Mouse (Mus musculus) small intestine, adult 2 months (tissue): Measurements from ENCODE around the gene Uvrag. TPM values are rescaled to one million over a fixed set of nuclear protein-coding genes. Genes with fewer than 3 reads are reported as not detected.

Experiments
- H3K27ac ChIP-seq: fragments of 200-500 bp; 2 replicates; pipeline ENCODE4 v1.5.1; 2012; ENCODE audit warnings: low read depth, low read length, control low read depth, inconsistent platforms; ENCODE audit not compliant: insufficient read depth
- H3K27me3 ChIP-seq: fragments of 200-500 bp; 2 replicates; pipeline ENCODE4 v1.6.1; 2012; ENCODE audit warnings: mild to moderate bottlenecking, moderate library complexity, low read length, inconsistent platforms; ENCODE audit not compliant: control insufficient read depth, insufficient read depth
- H3K36me3 ChIP-seq: fragments of 200-500 bp; 2 replicates; pipeline ENCODE4 v1.6.1; 2012; ENCODE audit warnings: mild to moderate bottlenecking, low read length, control low read depth, inconsistent platforms; ENCODE audit not compliant: control insufficient read depth, insufficient read depth
- H3K4me1 ChIP-seq: fragments of 200-500 bp; 2 replicates; pipeline ENCODE4 v1.6.1; 2012; ENCODE audit warnings: low read length, inconsistent platforms, mixed read lengths; ENCODE audit not compliant: control insufficient read depth, insufficient read depth, insufficient read length
- H3K4me3 ChIP-seq: fragments of 200-500 bp; 2 replicates; pipeline ENCODE4 v1.5.1; 2012; ENCODE audit warnings: low read depth, mild to moderate bottlenecking, control low read depth, inconsistent platforms, low read length, moderate library complexity
- CTCF ChIP-seq: fragments of 200-500 bp; IDR thresholded peaks from 2 replicates; pipeline ENCODE4 v1.5.1; 2012; ENCODE audit warnings: low read depth, mild to moderate bottlenecking, control low read depth, inconsistent platforms, low read length, moderate library complexity, mixed read lengths; ENCODE audit not compliant: insufficient replicate concordance, insufficient read length; ENCODE audit errors: extremely low read depth
- POLR2A ChIP-seq: fragments of 200-500 bp; IDR thresholded peaks from 2 replicates; pipeline ENCODE4 v1.6.1; 2012; ENCODE audit warnings: low read depth, mild to moderate bottlenecking, control low read depth, inconsistent platforms, low read length, moderate library complexity
- WGBS: fragments of 180-500 bp; shearing (Covaris S2); methylation state at CpG from one replicate; pipeline ENCODE4 v1.1.7; 2018; 5-methylcytosine and 5-hydroxymethylcytosine counted together
- polyA plus RNA-seq: library from polyadenylated mRNA; depleted of rRNA; stranded (reverse); fragments of >200 nt; gene quantifications from 2 replicates; pipeline ENCODE4 v1.2.3, GENCODE M21; 2012

Uvrag gene
- polyA plus RNA-seq, 1 experiment = 28.2 TPM

- Histone ChIP-seq H3K36me3 (peaks cover 7% of the 10 kb centered on the region), H3K27ac (no peak overlapping the region), H3K4me1 (peaks cover 5% of the 10 kb centered on the region; the same call in 1 of the 2 replicates), H3K27me3 (no peaks in the 10 kb centered on the region), H3K4me3 (no peak overlapping the region)
- 61% methylated on average over 1 of the region's 1 CpGs for WGBS
- TF ChIP-seq CTCF (no peak), POLR2A (no peak)
These were observed 8.1 kb upstream of the Uvrag start for GRCm38 (mm10) chr7:99149017-99149416.

- Histone ChIP-seq H3K4me1 (peaks cover 5% of the 10 kb centered on the region; the same call in 1 of the 2 replicates), H3K27ac (peak overlapping the region; percentile 67), H3K4me3 (no peak overlapping the region), H3K36me3 (peaks cover 2% of the 10 kb centered on the region; the same call in 1 of the 2 replicates), H3K27me3 (no peaks in the 10 kb centered on the region)
- TF ChIP-seq CTCF (no peak), POLR2A (no peak)
- 80% methylated on average over 7 of the region's 7 CpGs for WGBS
These were observed 6.6 kb upstream of the Uvrag start for GRCm38 (mm10) chr7:99147494-99147893.

GRCm38 (mm10) chr7:99146906-99147305, 6.0 kb upstream of the Uvrag start:
- no peak for TF ChIP-seq CTCF
- TF ChIP-seq POLR2A = no peak
- peaks cover 5% of the 10 kb centered on the region; the same call in 1 of the 2 replicates for H3K4me1 ChIP-seq
- H3K36me3 ChIP-seq = no peaks in the 10 kb centered on the region
- WGBS = 62% methylated on average over 7 of the region's 7 CpGs
- no peaks in the 10 kb centered on the region for H3K27me3 ChIP-seq
- peak overlapping the region; percentile 67 for H3K27ac ChIP-seq
- no peak overlapping the region for H3K4me3 ChIP-seq

GRCm38 (mm10) chr7:99146011-99146410, 5.1 kb upstream of the Uvrag start:
- H3K4me3 ChIP-seq = no peak overlapping the region
- no peaks in the 10 kb centered on the region for H3K36me3 ChIP-seq
- H3K4me1 ChIP-seq = peaks cover 8% of the 10 kb centered on the region; the same call in 1 of the 2 replicates
- peak overlapping the region; percentile 69 for H3K27ac ChIP-seq
- TF ChIP-seq CTCF = no peak
- TF ChIP-seq POLR2A = no peak
- no peaks in the 10 kb centered on the region for H3K27me3 ChIP-seq
- WGBS = 61% methylated on average over 7 of the region's 7 CpGs

GRCm38 (mm10) chr7:99144616-99145015, 3.7 kb upstream of the Uvrag start:
- peaks cover 8% of the 10 kb centered on the region; the same call in 1 of the 2 replicates for H3K4me1 ChIP-seq
- H3K27me3 ChIP-seq = no peaks in the 10 kb centered on the region
- H3K36me3 ChIP-seq = no peaks in the 10 kb centered on the region
- H3K27ac ChIP-seq = no peak overlapping the region
- 72% methylated on average over 11 of the region's 11 CpGs for WGBS
- no peak overlapping the region for H3K4me3 ChIP-seq
- no peak for TF ChIP-seq POLR2A
- TF ChIP-seq CTCF = no peak

GRCm38 (mm10) chr7:99143244-99143643, 2.3 kb upstream of the Uvrag start:
- WGBS = 62% methylated on average over 3 of the region's 3 CpGs
- TF ChIP-seq POLR2A (no peak), CTCF (no peak)
- no peaks in the 10 kb centered on the region for H3K27me3 ChIP-seq
- H3K4me1 ChIP-seq = peaks cover 8% of the 10 kb centered on the region; the same call in 1 of the 2 replicates
- no peak overlapping the region for H3K4me3 ChIP-seq
- H3K27ac ChIP-seq = no peak overlapping the region
- H3K36me3 ChIP-seq = no peaks in the 10 kb centered on the region

GRCm38 (mm10) chr7:99141919-99142606, 1.1 kb upstream of the Uvrag start:
- TF ChIP-seq CTCF (no peak), POLR2A (no peak)
- no peaks in the 10 kb centered on the region for H3K27me3 ChIP-seq
- 31% methylated on average over 12 of the region's 12 CpGs for whole genome bisulfite sequencing
- no peaks in the 10 kb centered on the region for H3K36me3 ChIP-seq
- 0 out of 2 replicates have a peak overlapping the region, but pooled peaks have one; percentile 10 for H3K27ac ChIP-seq
- H3K4me3 ChIP-seq = peak overlapping the region; percentile 90
- H3K4me1 ChIP-seq = peaks cover 8% of the 10 kb centered on the region; the same call in 1 of the 2 replicates
